Mouse (Mus musculus) kidney, adult 2 months (tissue): Measurements from ENCODE around the gene Hs3st3a1.

Experiments
- CTCF ChIP-seq: fragments of 200-500 bp; conservative IDR thresholded peaks from 2 replicates; pipeline ENCODE4 v1.5.1; 2011; ENCODE audit warnings: low read depth, mild to moderate bottlenecking, control low read depth, low read length, moderate library complexity, mixed read lengths; ENCODE audit not compliant: insufficient read depth, insufficient read length
- POLR2A ChIP-seq: fragments of 200-500 bp; IDR thresholded peaks from one replicate; pipeline ENCODE4 v1.6.1; 2011; ENCODE audit warnings: low read depth, low read length, control low read depth

- TF ChIP-seq CTCF (no peak), POLR2A (no peak)
These were observed 647 bp downstream of the Hs3st3a1 start for GRCm38 (mm10) chr11:64435546-64436411.
